Mouse (Mus musculus): ENCODE results near the gene Pde10a.

Pde10a gene

GRCm38 (mm10) chr17:8765987-8766576 lies 240.9 kb downstream of the Pde10a start:
- DNase-seq: no peak

GRCm38 (mm10) chr17:8769155-8769554 lies 244.0 kb downstream of the Pde10a start:
- no peak for DNase-seq

- DNase-seq: no peak
Observed at GRCm38 (mm10) chr17:8773391-8773790, 248.2 kb downstream of the Pde10a start.

GRCm38 (mm10) chr17:8774301-8774700 lies 249.1 kb downstream of the Pde10a start:
- no peak for DNase-seq

GRCm38 (mm10) chr17:8775571-8776161 lies 250.5 kb downstream of the Pde10a start:
- DNase-seq: no peak

- no peak for DNase-seq
Observed at GRCm38 (mm10) chr17:8777710-8778109, 252.5 kb downstream of the Pde10a start.

- no peak for DNase-seq
Observed at GRCm38 (mm10) chr17:8778839-8779238, 253.7 kb downstream of the Pde10a start.

GRCm38 (mm10) chr17:8780484-8780883 lies 255.3 kb downstream of the Pde10a start:
- DNase-seq: no peak

- no peak for DNase-seq
Observed at GRCm38 (mm10) chr17:8781040-8781439, 255.9 kb downstream of the Pde10a start.

- no peak for DNase-seq
Observed at GRCm38 (mm10) chr17:8781576-8781975, 256.4 kb downstream of the Pde10a start.

- DNase-seq: no peak
Observed at GRCm38 (mm10) chr17:8785908-8786307, 260.7 kb downstream of the Pde10a start.

- no peak for DNase-seq
Observed at GRCm38 (mm10) chr17:8786484-8786883, 261.3 kb downstream of the Pde10a start.

GRCm38 (mm10) chr17:8787762-8788161 lies 262.6 kb downstream of the Pde10a start:
- no peak for DNase-seq

GRCm38 (mm10) chr17:8791561-8791960 lies 266.4 kb downstream of the Pde10a start:
- no peak for DNase-seq

- DNase-seq: no peak
Observed at GRCm38 (mm10) chr17:8792611-8793010, 267.4 kb downstream of the Pde10a start.

GRCm38 (mm10) chr17:8797624-8798023 lies 272.5 kb downstream of the Pde10a start:
- DNase-seq: no peak

- DNase-seq: no peak
Observed at GRCm38 (mm10) chr17:8798531-8799295, 273.5 kb downstream of the Pde10a start.

GRCm38 (mm10) chr17:8799296-8799731 lies 274.1 kb downstream of the Pde10a start:
- DNase-seq: no peak

GRCm38 (mm10) chr17:8799914-8800420 lies 274.8 kb downstream of the Pde10a start:
- no peak for DNase-seq

GRCm38 (mm10) chr17:8800478-8801082 lies 275.4 kb downstream of the Pde10a start:
- peak in 1 of 2 experiments; percentile 79 for DNase-seq

GRCm38 (mm10) chr17:8801083-8801854 lies 276.1 kb downstream of the Pde10a start:
- peak; percentile 68 to 84 for DNase-seq

GRCm38 (mm10) chr17:8801855-8802104 lies 276.6 kb downstream of the Pde10a start:
- DNase-seq: no peak
